Mouse (Mus musculus): ENCODE data around the gene Cd163l1.
A peak's percentile ranks its signal among the peaks of the same experiment; 100 is the strongest.

The Cd163l1 gene

GRCm38 (mm10) chr7:140217967-140218366 is at the start of gene Cd163l1:
Gene Cd163l1 (plus strand): TSS chr7:140218267.
- DNase-seq (ENCODE audit: low spot score in 2 of 2) = no peak

GRCm38 (mm10) chr7:140169386-140169785 is 48.7 kb upstream of the Cd163l1 start:
- no peak for DNase-seq (ENCODE audit: low spot score in 2 of 2)

- DNase-seq (ENCODE audit: low spot score in 2 of 2) = no peak
Measured at GRCm38 (mm10) chr7:140170863-140171262, 47.2 kb upstream of the Cd163l1 start.

GRCm38 (mm10) chr7:140172936-140173335 is 45.1 kb upstream of the Cd163l1 start, which contains the start of gene Olfr523:
Gene Olfr523 (plus strand): TSS chr7:140173217.
- DNase-seq (ENCODE audit: low spot score in 2 of 2) = peak in 1 of 2 experiments; percentile 47

- DNase-seq (ENCODE audit: low spot score in 2 of 2) = no peak
Measured at GRCm38 (mm10) chr7:140179176-140179575, 38.9 kb upstream of the Cd163l1 start.

- DNase-seq (ENCODE audit: low spot score in 2 of 2) = no peak
Measured at GRCm38 (mm10) chr7:140180692-140181091, 37.4 kb upstream of the Cd163l1 start.

- DNase-seq (ENCODE audit: low spot score in 2 of 2) = no peak
Measured at GRCm38 (mm10) chr7:140184206-140184605, 33.9 kb upstream of the Cd163l1 start.

GRCm38 (mm10) chr7:140186646-140187620 is 31.1 kb upstream of the Cd163l1 start:
- DNase-seq (ENCODE audit: low spot score in 2 of 2) = no peak

- DNase-seq (ENCODE audit: low spot score in 2 of 2) = no peak
Measured at GRCm38 (mm10) chr7:140187721-140188390, 30.2 kb upstream of the Cd163l1 start.

- DNase-seq (ENCODE audit: low spot score in 2 of 2) = no peak
Measured at GRCm38 (mm10) chr7:140188391-140189328, 29.4 kb upstream of the Cd163l1 start.

- DNase-seq (ENCODE audit: low spot score in 2 of 2) = no peak
Measured at GRCm38 (mm10) chr7:140190435-140190834, 27.6 kb upstream of the Cd163l1 start.

- DNase-seq (ENCODE audit: low spot score in 2 of 2) = no peak
Measured at GRCm38 (mm10) chr7:140192445-140192844, 25.6 kb upstream of the Cd163l1 start.

GRCm38 (mm10) chr7:140192851-140193250 is 25.2 kb upstream of the Cd163l1 start:
- no peak for DNase-seq (ENCODE audit: low spot score in 2 of 2)

- no peak for DNase-seq (ENCODE audit: low spot score in 2 of 2)
Measured at GRCm38 (mm10) chr7:140194031-140194430, 24.0 kb upstream of the Cd163l1 start.

GRCm38 (mm10) chr7:140196002-140196401 is 22.1 kb upstream of the Cd163l1 start:
- no peak for DNase-seq (ENCODE audit: low spot score in 2 of 2)

GRCm38 (mm10) chr7:140201090-140201489 is 17.0 kb upstream of the Cd163l1 start:
- DNase-seq (ENCODE audit: low spot score in 2 of 2) = no peak

- DNase-seq (ENCODE audit: low spot score in 2 of 2) = no peak
Measured at GRCm38 (mm10) chr7:140205864-140206263, 12.2 kb upstream of the Cd163l1 start, which contains the start of gene Olfr524. Gene Olfr524 (minus strand): TSS chr7:140205964.

GRCm38 (mm10) chr7:140206904-140207303 is 11.2 kb upstream of the Cd163l1 start:
- DNase-seq (ENCODE audit: low spot score in 2 of 2) = no peak

- DNase-seq (ENCODE audit: low spot score in 2 of 2) = no peak
Measured at GRCm38 (mm10) chr7:140208153-140208552, 9.9 kb upstream of the Cd163l1 start.

- DNase-seq (ENCODE audit: low spot score in 2 of 2) = no peak
Measured at GRCm38 (mm10) chr7:140208677-140209076, 9.4 kb upstream of the Cd163l1 start.

GRCm38 (mm10) chr7:140213841-140214240 is 4.2 kb upstream of the Cd163l1 start:
- no peak for DNase-seq (ENCODE audit: low spot score in 2 of 2)

All from cerebellum, postnatal 4 days (tissue).